19 mouse cellular contexts compared by ENCODE assay signal in the genomic region with DNA sequence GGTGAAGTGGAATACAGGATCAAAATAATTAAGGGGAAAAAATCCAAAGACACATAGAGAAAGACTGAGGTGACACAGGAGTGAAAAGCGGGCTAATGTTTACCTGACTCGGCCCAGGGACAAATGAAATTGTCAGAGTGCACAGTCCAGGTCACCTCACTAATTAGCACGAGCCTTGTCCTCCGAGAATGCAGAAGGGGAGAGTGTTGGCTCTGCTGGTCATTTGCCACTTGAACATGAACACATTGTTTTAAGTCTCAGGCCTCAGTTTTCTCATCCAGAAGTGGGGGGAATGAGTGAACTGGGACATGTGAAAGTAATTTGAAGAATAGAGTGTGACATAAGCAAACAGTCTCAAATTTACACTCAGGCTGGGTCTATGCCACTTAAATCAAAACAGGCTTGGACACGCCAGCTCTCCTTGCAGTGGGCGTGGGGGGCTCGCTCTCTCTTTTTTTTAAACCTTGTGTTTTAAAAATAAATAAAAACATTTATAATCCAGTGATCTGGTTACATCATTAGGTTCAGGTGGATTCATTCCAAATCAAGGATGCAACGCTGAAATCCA. TPM values are rescaled to one million over a fixed set of nuclear protein-coding genes. Genes with fewer than 3 reads are reported as not detected.
DNase-seq lines count a peak whose midpoint lies in the region; ATAC-seq and TF ChIP-seq lines count a peak whose summit lies in the region.
"Had no signal": no experiment of that assay in that cellular context is flagged by ENCODE, and none has a peak within 500 bp of the region (broad histone marks: within the 10 kb centered on the region; RNA-seq: fewer than 3 reads in every experiment).

No protein-coding gene starts in this region.

- DNase-seq in embryo, embryonic 10.5 days (ENCODE audit: low spot score) = peak; percentile 51
- no peak for DNase-seq in embryo, embryonic 11 days
- DNase-seq in kidney, postnatal 0 days (ENCODE audit: low spot score) = peak; percentile 49
- no peak for DNase-seq in layer of hippocampus, postnatal 25 days (ENCODE audit: extremely low spot score in 1 of 2, low spot score in 1 of 2)
- DNase-seq in gastrocnemius, postnatal 25 days = no peak
- no peak for DNase-seq in layer of hippocampus, adult 2 months (ENCODE audit: low spot score in 2 of 2)
- DNase-seq: adrenal gland, postnatal 25 days; cerebellum, adult 9-10 months; forebrain, postnatal 0 days; gastrocnemius, postnatal 10 days; right cerebral cortex, postnatal 25 days had no signal

- 53% methylated on average over 8 of the region's 8 CpGs for WGBS in intestine, embryonic 15.5 days
- 37% methylated on average over 8 of the region's 8 CpGs for WGBS in kidney, postnatal 0 days
- 49% methylated on average over 8 of the region's 8 CpGs for WGBS in liver, embryonic 16.5 days (ENCODE audit: insufficient replicate concordance)

- H3K4me3 ChIP-seq in intestine, embryonic 15.5 days (replicated peaks) = no peak overlapping the region
- no peak overlapping the region for H3K4me3 ChIP-seq in kidney, postnatal 0 days (replicated peaks; ENCODE audit: low read depth, low read length)
- no peak overlapping the region for H3K4me3 ChIP-seq in liver, embryonic 16.5 days (ENCODE audit: low read depth, low read length)
- no peak overlapping the region for H3K4me3 ChIP-seq in layer of hippocampus, adult 2 months
- H3K4me3 ChIP-seq: heart, embryonic 13.5 days; limb, embryonic 12.5 days; megakaryocyte, embryonic 14.5 days; neural tube, embryonic 12.5 days had no signal

- no peaks in the 10 kb centered on the region for H3K9me3 ChIP-seq in intestine, embryonic 15.5 days
- no peaks in the 10 kb centered on the region for H3K9me3 ChIP-seq in kidney, postnatal 0 days (replicated peaks; ENCODE audit: low read length)
- no peaks in the 10 kb centered on the region for H3K9me3 ChIP-seq in liver, embryonic 16.5 days (replicated peaks; ENCODE audit: control insufficient read depth, low read length)
- H3K9me3 ChIP-seq: heart, embryonic 13.5 days; limb, embryonic 12.5 days; megakaryocyte, embryonic 14.5 days; neural tube, embryonic 12.5 days had no signal

- peak; percentile 58; the same call in 1 of the 2 replicates for ATAC-seq in intestine, embryonic 15.5 days
- ATAC-seq in kidney, postnatal 0 days (replicated peaks; ENCODE audit: low FRiP score, low read depth) = peak; percentile 70; the same call in 1 of the 2 replicates
- peak; percentile 55 for ATAC-seq in liver, embryonic 16.5 days (ENCODE audit: low read depth)
- ATAC-seq: lung, postnatal 0 days had no signal

- 0 out of 2 replicates have a peak, but pooled peaks cover 9% of the 10 kb centered on the region for H3K4me1 ChIP-seq in intestine, embryonic 15.5 days (replicated peaks)
- peaks cover 2% of the 10 kb centered on the region; the same call in 1 of the 2 replicates for H3K4me1 ChIP-seq in kidney, postnatal 0 days (replicated peaks; ENCODE audit: insufficient read depth, low read length)
- H3K4me1 ChIP-seq in liver, embryonic 16.5 days (ENCODE audit: control insufficient read depth, low read depth, low read length) = peaks cover 2% of the 10 kb centered on the region; the same call in 1 of the 2 replicates
- H3K4me1 ChIP-seq: neural tube, embryonic 12.5 days had no signal

- H3K9ac ChIP-seq in intestine, embryonic 15.5 days = no peak overlapping the region
- no peak overlapping the region for H3K9ac ChIP-seq in kidney, postnatal 0 days (ENCODE audit: low read depth, low read length)
- no peak overlapping the region for H3K9ac ChIP-seq in liver, embryonic 16.5 days (ENCODE audit: low read depth, low read length)
- H3K9ac ChIP-seq: forebrain, postnatal 0 days; heart, embryonic 13.5 days; limb, embryonic 12.5 days; neural tube, embryonic 12.5 days had no signal

- no peaks in the 10 kb centered on the region for H3K27me3 ChIP-seq in intestine, embryonic 15.5 days (replicated peaks)
- H3K27me3 ChIP-seq in kidney, postnatal 0 days (ENCODE audit: insufficient read depth, low read length) = no peaks in the 10 kb centered on the region
- no peaks in the 10 kb centered on the region for H3K27me3 ChIP-seq in liver, embryonic 16.5 days (ENCODE audit: control insufficient read depth, insufficient read depth, low read depth, low read length)
- H3K27me3 ChIP-seq: CH12.LX; heart, embryonic 13.5 days; limb, embryonic 12.5 days; neural tube, embryonic 12.5 days had no signal

- no peak overlapping the region for H3K27ac ChIP-seq in intestine, embryonic 15.5 days
- peak overlapping the region; percentile 63 for H3K27ac ChIP-seq in kidney, postnatal 0 days
- H3K27ac ChIP-seq in liver, embryonic 16.5 days (ENCODE audit: low read length) = peak overlapping the region; percentile 64; the same call in 1 of the 2 replicates
- H3K27ac ChIP-seq in layer of hippocampus, adult 2 months = no peak overlapping the region
- H3K27ac ChIP-seq: heart, embryonic 13.5 days; limb, embryonic 12.5 days; neural tube, embryonic 12.5 days had no signal

- no peak for TF ChIP-seq CTCF in kidney, postnatal 0 days (IDR thresholded peaks at IDR 0.05; ENCODE audit: low read depth)
- no peak for TF ChIP-seq CTCF in layer of hippocampus, adult 2 months (conservative IDR thresholded peaks at IDR 0.05)

- H3K4me2 ChIP-seq in intestine, embryonic 15.5 days (replicated peaks) = no peak overlapping the region
- no peak overlapping the region for H3K4me2 ChIP-seq in kidney, postnatal 0 days (ENCODE audit: low read length)
- H3K4me2 ChIP-seq in liver, embryonic 16.5 days (ENCODE audit: low read depth, low read length) = no peak overlapping the region
- H3K4me2 ChIP-seq: heart, embryonic 13.5 days; limb, embryonic 12.5 days; neural tube, embryonic 12.5 days had no signal

- H3K36me3 ChIP-seq in intestine, embryonic 15.5 days = no peaks in the 10 kb centered on the region
- H3K36me3 ChIP-seq in kidney, postnatal 0 days (ENCODE audit: insufficient read depth, low read length) = no peaks in the 10 kb centered on the region
- no peaks in the 10 kb centered on the region for H3K36me3 ChIP-seq in liver, embryonic 16.5 days (ENCODE audit: control insufficient read depth, insufficient read depth)
- H3K36me3 ChIP-seq: heart, embryonic 13.5 days; limb, embryonic 12.5 days; neural tube, embryonic 12.5 days had no signal

RNA-seq across cellular contexts. Expression of a gene that starts 19.6 kb away (rescaled TPM):
- polyA plus RNA-seq in intestine, embryonic 15.5 days (2015; fragmentation: Nextera tagmentation; extraction: Ambion mirVana) = 9.1 and 9.5 TPM in 2 replicates
- polyA plus RNA-seq in kidney, postnatal 0 days (2015; fragmentation: Nextera tagmentation; extraction: Ambion mirVana) = 29.6 and 30.9 TPM in 2 replicates
- 2.0 and 2.6 TPM in 2 replicates for polyA plus RNA-seq in liver, embryonic 16.5 days (2015; fragmentation: Nextera tagmentation; extraction: Ambion mirVana)
- total RNA-seq in layer of hippocampus, postnatal 25 days (2021) = 1 to 10 TPM; 6.5 to 7.6 TPM
- total RNA-seq in gastrocnemius, postnatal 25 days (2021) = 10 to 100 TPM; 22.0 to 39.9 TPM
- 1 to 10 TPM; 6.1 to 7.2 TPM for total RNA-seq in layer of hippocampus, adult 2 months (2021)

RNA-seq across cellular contexts. Expression of a gene that starts 19.8 kb away (rescaled TPM):
- polyA plus RNA-seq in intestine, embryonic 15.5 days (2015; fragmentation: Nextera tagmentation; extraction: Ambion mirVana) = 42.4 and 43.8 TPM in 2 replicates
- polyA plus RNA-seq in kidney, postnatal 0 days (2015; fragmentation: Nextera tagmentation; extraction: Ambion mirVana) = 41.6 and 45.5 TPM in 2 replicates
- polyA plus RNA-seq in liver, embryonic 16.5 days (2015; fragmentation: Nextera tagmentation; extraction: Ambion mirVana) = 17.6 and 18.6 TPM in 2 replicates
- 10 to 100 TPM; 59.1 to 63.4 TPM for total RNA-seq in layer of hippocampus, postnatal 25 days (2021)
- total RNA-seq in gastrocnemius, postnatal 25 days (2021) = 10 to 100 TPM; 13.1 to 21.6 TPM
- total RNA-seq in layer of hippocampus, adult 2 months (2021) = 10 to 100 TPM; 73.3 to 74.1 TPM

Comparison
In these comparisons a context has a peak if more than half of its experiments do, and no peak if none do; other contexts are left out.
1. DNase-seq: peak in embryo, embryonic 10.5 days (single experiment) and kidney, postnatal 0 days (single experiment); none in embryo, embryonic 11 days (single experiment), layer of hippocampus, postnatal 25 days (0 of 2), gastrocnemius, postnatal 25 days (single experiment) and layer of hippocampus, adult 2 months (0 of 2).
2. H3K27ac ChIP-seq: peak in kidney, postnatal 0 days (single experiment) and liver, embryonic 16.5 days (single experiment); none in intestine, embryonic 15.5 days (single experiment) and layer of hippocampus, adult 2 months (single experiment).
3. Peak in every context shown above with its lines, with median percentiles within 50 percentile points of each other: ATAC-seq.